ENCODE assay signal across 9 mouse cellular contexts in the genomic region with DNA sequence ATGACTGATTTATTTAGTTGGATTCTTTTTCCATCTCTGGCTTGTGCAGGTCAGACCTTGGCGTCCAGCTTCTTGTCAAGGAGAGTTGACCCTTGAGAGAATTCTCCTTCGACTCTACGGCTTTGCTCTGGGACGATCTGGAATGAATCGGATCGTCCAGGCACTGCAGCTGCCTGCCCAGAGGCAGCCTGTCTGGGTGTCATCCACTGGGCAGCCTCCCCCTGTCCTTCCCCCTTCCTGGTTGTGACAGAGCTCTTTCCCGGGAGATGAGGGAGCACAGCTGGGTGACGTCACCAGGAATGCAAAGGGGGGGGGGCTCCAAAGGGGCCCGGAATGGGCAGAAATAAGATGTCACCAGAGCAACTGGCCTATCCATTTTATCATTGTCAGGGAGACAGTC.
DNase-seq lines count a peak whose midpoint lies in the region; ATAC-seq lines count a peak whose summit lies in the region.
"Had no signal": no experiment of that assay in that cellular context is flagged by ENCODE, and none has a peak within 500 bp of the region (broad histone marks: within the 10 kb centered on the region; RNA-seq: fewer than 3 reads in every experiment).

No protein-coding gene starts in this region.

- H3K36me3 ChIP-seq in hindbrain, embryonic 10.5 days, result no peaks in the 10 kb centered on the region
- H3K36me3 ChIP-seq in hindbrain, embryonic 16.5 days (ENCODE audit: control insufficient read depth, insufficient read depth, low read length), result no peaks in the 10 kb centered on the region
- no peaks in the 10 kb centered on the region for H3K36me3 ChIP-seq in embryonic facial prominence, embryonic 13.5 days

- H3K9me3 ChIP-seq in hindbrain, embryonic 10.5 days, result no peaks in the 10 kb centered on the region
- H3K9me3 ChIP-seq in hindbrain, embryonic 16.5 days (ENCODE audit: control insufficient read depth, low read length), result no peaks in the 10 kb centered on the region
- no peaks in the 10 kb centered on the region for H3K9me3 ChIP-seq in embryonic facial prominence, embryonic 13.5 days

- no peak overlapping the region for H3K9ac ChIP-seq in hindbrain, embryonic 16.5 days (ENCODE audit: low read depth, low read length)
- peak overlapping the region; percentile 11; the same call in 1 of the 2 replicates for H3K9ac ChIP-seq in embryonic facial prominence, embryonic 13.5 days

- ATAC-seq in hindbrain, embryonic 16.5 days, result no peak
- no peak for ATAC-seq in embryonic facial prominence, embryonic 13.5 days (ENCODE audit: insufficient number of reproducible peaks, insufficient read depth, low FRiP score, low TSS enrichment, low read depth)
- ATAC-seq: Patski had no signal

- DNase-seq in hindbrain, embryonic 10.5 days (ENCODE audit: low spot score), result peak; percentile 29
- peak; percentile 40 for DNase-seq in embryo, embryonic 10 days (ENCODE audit: low spot score)
- DNase-seq in mesoderm, embryonic 11.5 days (ENCODE audit: low read depth, low spot score), result peak; percentile 68
- no peak for DNase-seq in layer of hippocampus, adult 11-12 months (ENCODE audit: low spot score)
- DNase-seq in frontal cortex, adult 2 months (ENCODE audit: extremely low spot score in 1 of 2, low spot score in 1 of 2), result no peak
- DNase-seq: spleen, adult 18-20 months had no signal

- no peak overlapping the region for H3K4me2 ChIP-seq in hindbrain, embryonic 16.5 days (ENCODE audit: low read length)
- peak overlapping the region; percentile 48 for H3K4me2 ChIP-seq in embryonic facial prominence, embryonic 13.5 days

- H3K27me3 ChIP-seq in hindbrain, embryonic 10.5 days (ENCODE audit: insufficient read depth, poor library complexity, severe bottlenecking), result 0 out of 2 replicates have a peak, but pooled peaks cover 3% of the 10 kb centered on the region
- no peaks in the 10 kb centered on the region for H3K27me3 ChIP-seq in hindbrain, embryonic 16.5 days (replicated peaks; ENCODE audit: control insufficient read depth, insufficient read depth, low read length)
- no peaks in the 10 kb centered on the region for H3K27me3 ChIP-seq in embryonic facial prominence, embryonic 13.5 days
- H3K27me3 ChIP-seq: Patski had no signal

- WGBS in hindbrain, embryonic 10.5 days, result 11% methylated on average over 9 of the region's 9 CpGs
- WGBS in hindbrain, embryonic 16.5 days, result 13% methylated on average over 9 of the region's 9 CpGs
- 3% methylated on average over 9 of the region's 9 CpGs for WGBS in embryonic facial prominence, embryonic 13.5 days

- H3K4me3 ChIP-seq in hindbrain, embryonic 10.5 days, result no peak overlapping the region
- no peak overlapping the region for H3K4me3 ChIP-seq in hindbrain, embryonic 16.5 days (ENCODE audit: low read length)
- H3K4me3 ChIP-seq in embryonic facial prominence, embryonic 13.5 days, result peak overlapping the region; percentile 4; the same call in 1 of the 2 replicates

- H3K27ac ChIP-seq in hindbrain, embryonic 10.5 days, result no peak overlapping the region
- no peak overlapping the region for H3K27ac ChIP-seq in hindbrain, embryonic 16.5 days (ENCODE audit: low read depth, low read length)
- H3K27ac ChIP-seq in embryonic facial prominence, embryonic 13.5 days, result peak overlapping the region; percentile 80

- H3K4me1 ChIP-seq in hindbrain, embryonic 10.5 days (replicated peaks), result peaks cover 18% of the 10 kb centered on the region
- no peaks in the 10 kb centered on the region for H3K4me1 ChIP-seq in hindbrain, embryonic 16.5 days (ENCODE audit: control insufficient read depth, insufficient read depth, low read depth, low read length)
- H3K4me1 ChIP-seq in embryonic facial prominence, embryonic 13.5 days, result peaks cover 22% of the 10 kb centered on the region

Comparison
In these comparisons a context has a peak if more than half of its experiments do, and no peak if none do; other contexts are left out.
1. DNase-seq: peak in hindbrain, embryonic 10.5 days (single experiment), embryo, embryonic 10 days (single experiment) and mesoderm, embryonic 11.5 days (single experiment); none in layer of hippocampus, adult 11-12 months (single experiment) and frontal cortex, adult 2 months (0 of 2).